Mouse (Mus musculus): ENCODE data around the gene Spink4. TPM values are rescaled to one million over a fixed set of nuclear protein-coding genes. Genes with fewer than 3 reads are reported as not detected.
"Not testable (repeated sequence)": the region's sequence is repeated elsewhere in the genome, so short reads cannot be mapped to it uniquely, and the experiment has no call there.

Spink4 gene
- polyA plus RNA-seq, 1 experiment: not detected

GRCm38 (mm10) chr4:40923087-40923651 is 3.3 kb downstream of the Spink4 start:
- TF ChIP-seq EP300 (IDR thresholded peaks at IDR 0.05; ENCODE audit: insufficient read depth, low read depth, low read length) (no peak), POLR2A (IDR thresholded peaks at IDR 0.05; ENCODE audit: insufficient read depth, low read length) (no peak), CTCF (IDR thresholded peaks at IDR 0.05; ENCODE audit: low read depth, low read length) (no peak)
- no peaks in the 10 kb centered on the region for H3K27me3 ChIP-seq (ENCODE audit: control insufficient read depth, insufficient read depth, low read length, poor library complexity, severe bottlenecking)
- no peak overlapping the region for H3K9ac ChIP-seq (ENCODE audit: low read depth, poor library complexity, severe bottlenecking)
- no peak overlapping the region for H3K27ac ChIP-seq (ENCODE audit: insufficient read depth, low read length)
- H3K9me3 ChIP-seq (replicated peaks; ENCODE audit: control insufficient read depth, insufficient read depth, low read length, poor library complexity, severe bottlenecking): no peaks in the 10 kb centered on the region
- H3K4me1 ChIP-seq (ENCODE audit: control insufficient read depth, insufficient read depth, low read length): no peaks in the 10 kb centered on the region
- H3K4me3 ChIP-seq (ENCODE audit: low read depth, low read length): no peak overlapping the region
- H3K36me3 ChIP-seq (ENCODE audit: control insufficient read depth, insufficient read depth, low read length, poor library complexity, severe bottlenecking): no peaks in the 10 kb centered on the region

GRCm38 (mm10) chr4:40925568-40925967 is 5.7 kb downstream of the Spink4 start:
- Histone ChIP-seq H3K9me3 (replicated peaks; ENCODE audit: control insufficient read depth, insufficient read depth, low read length, poor library complexity, severe bottlenecking) (no peaks in the 10 kb centered on the region), H3K27ac (ENCODE audit: insufficient read depth, low read length) (no peak overlapping the region)

GRCm38 (mm10) chr4:40929046-40929445 is 9.2 kb downstream of the Spink4 start:
- Histone ChIP-seq H3K27me3 (ENCODE audit: control insufficient read depth, insufficient read depth, low read length, poor library complexity, severe bottlenecking) (no peaks in the 10 kb centered on the region), H3K4me1 (ENCODE audit: control insufficient read depth, insufficient read depth, low read length) (no peaks in the 10 kb centered on the region), H3K9ac (ENCODE audit: low read depth, poor library complexity, severe bottlenecking) (no peak overlapping the region), H3K9me3 (replicated peaks; ENCODE audit: control insufficient read depth, insufficient read depth, low read length, poor library complexity, severe bottlenecking) (no peaks in the 10 kb centered on the region), H3K4me3 (ENCODE audit: low read depth, low read length) (no peak overlapping the region), H3K36me3 (ENCODE audit: control insufficient read depth, insufficient read depth, low read length, poor library complexity, severe bottlenecking) (peaks cover 3% of the 10 kb centered on the region), H3K27ac (ENCODE audit: insufficient read depth, low read length) (no peak overlapping the region)
- TF ChIP-seq POLR2A (IDR thresholded peaks at IDR 0.05; ENCODE audit: insufficient read depth, low read length): no peak
- no peak for TF ChIP-seq EP300 (IDR thresholded peaks at IDR 0.05; ENCODE audit: insufficient read depth, low read depth, low read length)
- TF ChIP-seq CTCF (IDR thresholded peaks at IDR 0.05; ENCODE audit: low read depth, low read length): no peak

More at GRCm38 (mm10) chr4:40925568-40925967, 5.7 kb downstream of the Spink4 start:
- Histone ChIP-seq H3K4me3 (ENCODE audit: low read depth, low read length) (no peak overlapping the region), H3K4me1 (ENCODE audit: control insufficient read depth, insufficient read depth, low read length) (no peaks in the 10 kb centered on the region), H3K36me3 (ENCODE audit: control insufficient read depth, insufficient read depth, low read length, poor library complexity, severe bottlenecking) (no peaks in the 10 kb centered on the region), H3K27me3 (ENCODE audit: control insufficient read depth, insufficient read depth, low read length, poor library complexity, severe bottlenecking) (no peaks in the 10 kb centered on the region), H3K9ac (ENCODE audit: low read depth, poor library complexity, severe bottlenecking) (no peak overlapping the region)
- TF ChIP-seq EP300 (IDR thresholded peaks at IDR 0.05; ENCODE audit: insufficient read depth, low read depth, low read length) (no peak), CTCF (IDR thresholded peaks at IDR 0.05; ENCODE audit: low read depth, low read length) (no peak), POLR2A (IDR thresholded peaks at IDR 0.05; ENCODE audit: insufficient read depth, low read length) (no peak)

- H3K27me3 ChIP-seq (ENCODE audit: control insufficient read depth, insufficient read depth, low read length, poor library complexity, severe bottlenecking): no peaks in the 10 kb centered on the region
- H3K9me3 ChIP-seq (replicated peaks; ENCODE audit: control insufficient read depth, insufficient read depth, low read length, poor library complexity, severe bottlenecking): no peaks in the 10 kb centered on the region
- no peaks in the 10 kb centered on the region for H3K4me1 ChIP-seq (ENCODE audit: control insufficient read depth, insufficient read depth, low read length)
- H3K36me3 ChIP-seq (ENCODE audit: control insufficient read depth, insufficient read depth, low read length, poor library complexity, severe bottlenecking): peaks cover 19% of the 10 kb centered on the region
- no peak overlapping the region for H3K4me3 ChIP-seq (ENCODE audit: low read depth, low read length)
- TF ChIP-seq EP300 (IDR thresholded peaks at IDR 0.05; ENCODE audit: insufficient read depth, low read depth, low read length) (no peak), POLR2A (IDR thresholded peaks at IDR 0.05; ENCODE audit: insufficient read depth, low read length) (no peak), CTCF (IDR thresholded peaks at IDR 0.05; ENCODE audit: low read depth, low read length) (no peak)
- peak overlapping the region; percentile 9 for H3K27ac ChIP-seq (ENCODE audit: insufficient read depth, low read length)
- H3K9ac ChIP-seq (ENCODE audit: low read depth, poor library complexity, severe bottlenecking): no peak overlapping the region
These were observed 13.8 kb downstream of the Spink4 start for GRCm38 (mm10) chr4:40933694-40934093.

- not testable (repeated sequence) for H3K27me3 ChIP-seq (ENCODE audit: control insufficient read depth, insufficient read depth, low read length, poor library complexity, severe bottlenecking); H3K9ac ChIP-seq (ENCODE audit: low read depth, poor library complexity, severe bottlenecking); H3K9me3 ChIP-seq (replicated peaks; ENCODE audit: control insufficient read depth, insufficient read depth, low read length, poor library complexity, severe bottlenecking); H3K4me1 ChIP-seq (ENCODE audit: control insufficient read depth, insufficient read depth, low read length); H3K4me3 ChIP-seq (ENCODE audit: low read depth, low read length)
- H3K36me3 ChIP-seq (ENCODE audit: control insufficient read depth, insufficient read depth, low read length, poor library complexity, severe bottlenecking): peaks cover 24% of the 10 kb centered on the region
- peak overlapping the region; percentile 62; the same call in 1 of the 2 replicates for H3K27ac ChIP-seq (ENCODE audit: insufficient read depth, low read length)
These were observed 14.5 kb downstream of the Spink4 start for GRCm38 (mm10) chr4:40934369-40934768.

- Histone ChIP-seq H3K4me3 (ENCODE audit: low read depth, low read length) (no peak overlapping the region), H3K27me3 (ENCODE audit: control insufficient read depth, insufficient read depth, low read length, poor library complexity, severe bottlenecking) (no peaks in the 10 kb centered on the region), H3K36me3 (ENCODE audit: control insufficient read depth, insufficient read depth, low read length, poor library complexity, severe bottlenecking) (peaks cover 38% of the 10 kb centered on the region), H3K9me3 (replicated peaks; ENCODE audit: control insufficient read depth, insufficient read depth, low read length, poor library complexity, severe bottlenecking) (peaks cover 8% of the 10 kb centered on the region), H3K9ac (ENCODE audit: low read depth, poor library complexity, severe bottlenecking) (no peak overlapping the region), H3K27ac (ENCODE audit: insufficient read depth, low read length) (no peak overlapping the region), H3K4me1 (ENCODE audit: control insufficient read depth, insufficient read depth, low read length) (no peaks in the 10 kb centered on the region)
- no peak for TF ChIP-seq EP300 (IDR thresholded peaks at IDR 0.05; ENCODE audit: insufficient read depth, low read depth, low read length)
- no peak for TF ChIP-seq POLR2A (IDR thresholded peaks at IDR 0.05; ENCODE audit: insufficient read depth, low read length)
- no peak for TF ChIP-seq CTCF (IDR thresholded peaks at IDR 0.05; ENCODE audit: low read depth, low read length)
These were observed 16.5 kb downstream of the Spink4 start for GRCm38 (mm10) chr4:40936175-40936839.
